Mouse (Mus musculus) intestine, embryonic 14.5 days (tissue): ENCODE data around the gene Slc30a5. TPM values are rescaled to one million over a fixed set of nuclear protein-coding genes. Genes with fewer than 3 reads are reported as not detected.

Source experiments
- ATAC-seq: fragments of 200-750 bp; cut with Nextera tagmentation; replicated peaks from 2 replicates; pipeline ENCODE4 v1.8.0; 2017; ENCODE audit warnings: low read depth, moderate number of reproducible peaks, moderate TSS enrichment, moderate library complexity; ENCODE audit not compliant: low FRiP score, low TSS enrichment
- DNase-seq: peaks from one replicate; pipeline ENCODE4 v3.0.0-alpha.2; 2018; ENCODE audit warnings: low spot score
- H3K27ac ChIP-seq: fragments of 300-500 bp; sonication (generic); 2 replicates; pipeline ENCODE4 v1.5.1; 2014; ENCODE audit warnings: low read depth, mild to moderate bottlenecking, control low read depth
- H3K27me3 ChIP-seq: fragments of 300-500 bp; sonication (generic); replicated peaks from 2 replicates; pipeline ENCODE4 v1.6.1; 2014; ENCODE audit warnings: low read length, control low read depth; ENCODE audit not compliant: control insufficient read depth, insufficient read depth
- H3K36me3 ChIP-seq: fragments of 300-500 bp; sonication (generic); 2 replicates; pipeline ENCODE4 v1.6.1; 2014; ENCODE audit warnings: low read length, control low read depth; ENCODE audit not compliant: control insufficient read depth, insufficient read depth
- H3K4me1 ChIP-seq: fragments of 300-500 bp; sonication (generic); replicated peaks from 2 replicates; pipeline ENCODE4 v1.6.1; 2014; ENCODE audit warnings: low read length, control low read depth, mixed read lengths; ENCODE audit not compliant: control insufficient read depth, insufficient read depth
- H3K4me2 ChIP-seq: fragments of 300-500 bp; sonication (generic); 2 replicates; pipeline ENCODE4 v1.6.1; 2014; ENCODE audit warnings: low read length
- H3K4me3 ChIP-seq: fragments of 300-500 bp; sonication (generic); 2 replicates; pipeline ENCODE4 v1.5.1; 2014; ENCODE audit warnings: low read depth, low read length, control low read depth, mixed read lengths
- H3K9ac ChIP-seq: fragments of 300-500 bp; sonication (generic); 2 replicates; pipeline ENCODE4 v1.6.1; 2014; ENCODE audit warnings: mild to moderate bottlenecking, low read length
- H3K9me3 ChIP-seq: fragments of 300-500 bp; sonication (generic); 2 replicates; pipeline ENCODE4 v1.6.1; 2016; ENCODE audit warnings: low read length, control low read depth; ENCODE audit not compliant: control insufficient read depth
- WGBS: fragments of 180-500 bp; shearing (Covaris S2); extraction: QIAGEN DNeasy Blood & Tissue Kit; methylation state at CpG from one replicate; pipeline ENCODE4 v1.1.7; 2014; 5-methylcytosine and 5-hydroxymethylcytosine counted together
- polyA plus RNA-seq: library from polyadenylated mRNA; unstranded; fragments of >200 nt; fragmentation: Nextera tagmentation; extraction: Ambion mirVana; gene quantifications from 2 replicates; pipeline ENCODE4 v1.2.1, GENCODE M21; 2014

Slc30a5 gene
- polyA plus RNA-seq, 1 experiment from 2014 or later, result 65.4 TPM

DNA sequence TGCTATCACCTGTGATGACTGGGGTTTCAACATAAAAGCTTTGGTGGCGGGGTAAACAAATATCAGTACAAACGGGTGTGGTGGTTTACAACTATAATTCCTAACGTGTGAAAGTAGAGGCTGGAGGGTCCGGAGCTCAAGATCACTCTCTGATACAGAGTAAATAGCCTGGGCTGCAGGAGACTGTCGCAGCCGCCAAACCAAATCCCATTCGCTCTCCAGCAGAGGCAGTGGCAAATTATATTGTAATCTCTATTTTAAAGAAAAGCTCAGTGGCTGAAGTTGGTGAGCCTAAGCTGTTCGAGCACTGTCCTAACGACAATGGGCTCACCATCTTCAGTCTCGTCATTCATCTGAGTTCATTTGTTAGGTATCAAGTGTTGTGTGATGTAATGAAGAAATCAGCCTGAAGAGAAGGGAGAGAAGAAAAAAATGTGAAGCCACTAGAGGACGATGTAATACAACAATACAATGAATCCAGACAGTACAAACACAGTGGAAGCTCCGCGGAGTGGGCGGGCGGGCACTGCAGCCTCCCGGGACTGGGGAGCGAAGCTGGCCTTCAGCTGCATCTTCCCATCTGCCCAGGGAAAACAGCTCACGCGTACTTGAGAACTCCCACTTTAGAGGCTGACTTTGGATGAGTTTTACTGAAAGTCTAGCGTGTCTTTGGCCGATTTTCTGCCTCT is 13.8 kb upstream of the Slc30a5 start:
- DNase-seq, result no peak
- no peaks in the 10 kb centered on the region for H3K27me3 ChIP-seq
- H3K4me2 ChIP-seq, result 0 out of 2 replicates have a peak overlapping the region, but pooled peaks have one; percentile 24
- H3K36me3 ChIP-seq, result no peaks in the 10 kb centered on the region
- no peaks in the 10 kb centered on the region for H3K4me1 ChIP-seq
- no peak overlapping the region for H3K9ac ChIP-seq
- no peak overlapping the region for H3K4me3 ChIP-seq
- WGBS, result 41% methylated on average over 21 of the region's 21 CpGs
- no peak overlapping the region for H3K27ac ChIP-seq
- ATAC-seq, result no peak
- H3K9me3 ChIP-seq, result no peaks in the 10 kb centered on the region

DNA sequence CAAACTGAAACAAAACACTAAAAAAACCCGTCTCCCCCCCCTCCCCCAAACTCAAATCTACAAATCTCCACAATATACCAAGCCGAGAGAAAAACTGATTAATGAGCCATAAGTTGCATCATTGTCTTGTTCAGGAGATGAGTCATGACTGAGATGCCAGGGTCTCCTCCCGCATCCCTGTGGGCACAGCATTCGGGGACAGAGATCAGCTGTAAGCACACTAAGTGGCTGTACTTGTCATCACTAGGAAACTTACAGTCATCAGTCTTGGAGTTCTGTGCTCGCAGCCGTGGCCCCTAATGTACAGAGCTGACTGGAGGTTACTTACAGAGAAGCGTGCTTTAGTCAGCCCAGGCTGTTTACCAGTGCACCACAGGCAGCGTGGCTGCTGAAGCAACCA is 13.0 kb upstream of the Slc30a5 start:
- 77% methylated on average over 8 of the region's 8 CpGs for WGBS

DNA sequence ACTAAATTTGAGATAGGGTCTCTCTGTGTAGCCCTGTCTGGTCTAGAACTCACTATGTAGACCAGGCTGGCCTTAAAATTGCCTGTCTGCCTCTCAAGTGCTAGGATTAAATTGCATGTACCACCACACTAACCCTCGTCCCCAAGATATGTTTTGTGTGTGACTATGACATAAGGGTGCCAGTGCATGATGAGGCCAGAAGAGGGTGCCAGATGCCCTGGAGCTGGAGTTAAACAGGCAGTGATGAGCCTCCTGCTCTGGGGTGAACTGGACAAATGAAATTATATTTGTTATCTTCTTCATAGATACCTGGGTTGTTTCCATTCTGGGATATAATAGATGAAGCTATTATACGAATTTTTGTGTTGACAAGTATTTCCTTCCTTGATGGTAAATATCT is 10.7 kb upstream of the Slc30a5 start:
- H3K4me2 ChIP-seq, result no peak overlapping the region
- no peaks in the 10 kb centered on the region for H3K36me3 ChIP-seq
- ATAC-seq (0 out of 2 replicates have a peak, but pooled peaks have one; percentile 28), DNase-seq (no peak)
- no peaks in the 10 kb centered on the region for H3K4me1 ChIP-seq
- no peak overlapping the region for H3K9ac ChIP-seq
- WGBS, result 89% methylated on average over 2 of the region's 2 CpGs
- H3K4me3 ChIP-seq, result no peak overlapping the region
- H3K27me3 ChIP-seq, result no peaks in the 10 kb centered on the region
- no peak overlapping the region for H3K27ac ChIP-seq
- H3K9me3 ChIP-seq, result no peaks in the 10 kb centered on the region

More for the DNA sequence above, 13.0 kb upstream of the Slc30a5 start:
- Histone ChIP-seq H3K27me3 (no peaks in the 10 kb centered on the region), H3K4me2 (no peak overlapping the region), H3K9ac (no peak overlapping the region), H3K4me3 (no peak overlapping the region), H3K27ac (no peak overlapping the region), H3K36me3 (no peaks in the 10 kb centered on the region), H3K4me1 (no peaks in the 10 kb centered on the region), H3K9me3 (no peaks in the 10 kb centered on the region)
- no peak for ATAC-seq
- no peak for DNase-seq

DNA sequence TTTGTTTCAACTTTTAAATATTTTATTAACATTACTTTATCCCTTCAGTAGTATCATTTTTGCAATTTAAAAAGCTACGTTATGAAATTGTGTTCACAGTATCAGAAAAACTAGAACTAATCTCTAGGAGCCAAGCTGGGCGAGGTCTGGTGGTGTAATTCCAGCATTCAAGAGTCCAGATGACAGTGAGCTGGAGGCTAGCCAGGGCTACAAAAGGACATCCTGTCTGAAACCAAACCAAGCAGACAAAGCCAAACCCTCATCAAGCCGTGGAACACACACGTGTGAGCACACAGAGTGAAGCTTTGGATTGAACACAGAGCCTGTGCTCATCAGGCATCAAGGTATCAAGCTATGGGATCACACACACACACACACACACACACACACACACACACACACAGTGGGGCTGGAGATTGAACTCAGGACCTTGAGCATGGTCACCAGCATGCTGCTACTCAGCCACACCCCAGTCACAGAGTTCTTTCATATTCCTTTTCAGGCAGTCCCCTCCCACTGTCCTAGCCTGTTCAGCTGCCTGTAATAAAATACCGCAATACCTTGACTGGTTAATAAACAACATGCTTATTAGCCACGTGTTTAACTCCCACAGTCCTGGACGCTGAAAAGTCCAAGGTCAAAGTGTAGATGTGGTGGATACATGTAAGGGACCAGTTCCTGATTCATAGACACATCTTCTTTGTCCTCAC is 9.9 kb upstream of the Slc30a5 start:
- 57% methylated on average over 7 of the region's 7 CpGs for WGBS
- no peaks in the 10 kb centered on the region for H3K4me1 ChIP-seq
- no peaks in the 10 kb centered on the region for H3K36me3 ChIP-seq
- H3K27ac ChIP-seq, result no peak overlapping the region
- ATAC-seq, result peak; percentile 80
- H3K27me3 ChIP-seq, result no peaks in the 10 kb centered on the region
- no peak overlapping the region for H3K4me2 ChIP-seq
- no peak for DNase-seq
- no peaks in the 10 kb centered on the region for H3K9me3 ChIP-seq
- H3K9ac ChIP-seq, result no peak overlapping the region
- H3K4me3 ChIP-seq, result no peak overlapping the region

- Histone ChIP-seq H3K27me3 (no peaks in the 10 kb centered on the region), H3K4me1 (no peaks in the 10 kb centered on the region), H3K27ac (no peak overlapping the region), H3K4me3 (no peak overlapping the region), H3K36me3 (no peaks in the 10 kb centered on the region), H3K9ac (no peak overlapping the region), H3K4me2 (no peak overlapping the region), H3K9me3 (no peaks in the 10 kb centered on the region)
- ATAC-seq (no peak), DNase-seq (no peak)
- WGBS, result 66% methylated on average over 6 of the region's 6 CpGs
Measured at GRCm38 (mm10) chr13:100841741-100842140, 8.5 kb upstream of the Slc30a5 start.

GRCm38 (mm10) chr13:100834777-100835176 is 1.6 kb upstream of the Slc30a5 start:
- Histone ChIP-seq H3K9ac (no peak overlapping the region), H3K27ac (no peak overlapping the region), H3K4me1 (peaks cover 11% of the 10 kb centered on the region), H3K4me3 (no peak overlapping the region), H3K36me3 (no peaks in the 10 kb centered on the region; the same call in 1 of the 2 replicates), H3K9me3 (no peaks in the 10 kb centered on the region), H3K4me2 (no peak overlapping the region), H3K27me3 (no peaks in the 10 kb centered on the region)
- no peak for DNase-seq
- no peak for ATAC-seq

DNA sequence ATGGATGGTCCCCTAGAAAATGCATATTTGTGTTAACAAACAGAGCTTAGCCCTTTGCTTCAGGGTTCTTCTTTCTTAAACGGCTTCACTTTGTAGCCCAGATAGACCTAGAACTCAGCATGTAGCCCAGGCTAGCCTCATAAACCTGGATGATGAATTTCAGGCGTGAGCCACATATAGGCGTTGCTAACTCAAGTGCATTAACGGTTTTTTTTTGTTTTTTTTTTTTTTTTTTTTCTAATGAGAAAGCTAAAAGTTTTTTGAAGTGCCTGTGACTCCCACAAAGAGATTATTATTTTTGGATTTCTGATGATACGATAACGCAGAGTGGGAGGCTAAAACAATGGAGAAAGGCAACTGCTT is 394 bp upstream of the Slc30a5 start:
- ATAC-seq, result no peak
- peak overlapping the region; percentile 97; the same call in 1 of the 2 replicates for H3K4me3 ChIP-seq
- no peak overlapping the region for H3K9ac ChIP-seq
- H3K4me2 ChIP-seq, result peak overlapping the region; percentile 24
- no peaks in the 10 kb centered on the region; the same call in 1 of the 2 replicates for H3K36me3 ChIP-seq
- H3K4me1 ChIP-seq, result peaks cover 11% of the 10 kb centered on the region
- H3K27ac ChIP-seq, result no peak overlapping the region
- no peak for DNase-seq
- no peaks in the 10 kb centered on the region for H3K9me3 ChIP-seq
- 57% methylated on average over 6 of the region's 6 CpGs for WGBS
- H3K27me3 ChIP-seq, result no peaks in the 10 kb centered on the region

DNA sequence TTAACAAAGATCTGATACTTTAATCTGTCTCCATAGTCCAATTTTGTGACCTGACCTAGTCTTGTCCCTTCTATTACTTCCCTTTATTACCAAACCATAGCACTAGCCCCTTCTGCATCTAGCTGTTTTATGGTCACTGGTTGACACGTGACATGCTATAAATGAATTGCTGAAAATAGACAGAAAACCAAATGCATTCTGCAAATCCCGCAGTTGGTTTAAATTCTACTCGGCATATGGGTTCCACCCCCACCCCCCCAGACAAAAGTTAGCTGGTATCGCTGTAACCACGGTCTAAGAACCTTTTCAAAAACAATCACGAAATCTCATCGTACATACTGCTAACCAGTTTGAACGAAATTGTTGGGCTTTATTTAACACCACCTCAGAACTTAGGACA is 1.0 kb downstream of the Slc30a5 start:
- H3K4me2 ChIP-seq, result peak overlapping the region; percentile 73
- peak overlapping the region; percentile 95 for H3K9ac ChIP-seq
- ATAC-seq (no peak), DNase-seq (no peak)
- H3K4me3 ChIP-seq, result peak overlapping the region; percentile 97
- H3K27ac ChIP-seq, result peak overlapping the region; percentile 89; the same call in 1 of the 2 replicates
- H3K4me1 ChIP-seq, result peaks cover 11% of the 10 kb centered on the region
- 3% methylated on average over 8 of the region's 8 CpGs for WGBS
- no peaks in the 10 kb centered on the region for H3K9me3 ChIP-seq
- H3K36me3 ChIP-seq, result peaks cover 10% of the 10 kb centered on the region
- H3K27me3 ChIP-seq, result no peaks in the 10 kb centered on the region
